Mouse (Mus musculus): Measurements from ENCODE around the gene Nfya. TPM values are rescaled to one million over a fixed set of nuclear protein-coding genes. Genes with fewer than 3 reads are reported as not detected.
A peak's percentile ranks its signal among the peaks of the same experiment; 100 is the strongest.

Nfya gene
- 31.7 and 39.2 TPM in 2 replicates for polyA plus RNA-seq (2012; rRNA removed)

DNA sequence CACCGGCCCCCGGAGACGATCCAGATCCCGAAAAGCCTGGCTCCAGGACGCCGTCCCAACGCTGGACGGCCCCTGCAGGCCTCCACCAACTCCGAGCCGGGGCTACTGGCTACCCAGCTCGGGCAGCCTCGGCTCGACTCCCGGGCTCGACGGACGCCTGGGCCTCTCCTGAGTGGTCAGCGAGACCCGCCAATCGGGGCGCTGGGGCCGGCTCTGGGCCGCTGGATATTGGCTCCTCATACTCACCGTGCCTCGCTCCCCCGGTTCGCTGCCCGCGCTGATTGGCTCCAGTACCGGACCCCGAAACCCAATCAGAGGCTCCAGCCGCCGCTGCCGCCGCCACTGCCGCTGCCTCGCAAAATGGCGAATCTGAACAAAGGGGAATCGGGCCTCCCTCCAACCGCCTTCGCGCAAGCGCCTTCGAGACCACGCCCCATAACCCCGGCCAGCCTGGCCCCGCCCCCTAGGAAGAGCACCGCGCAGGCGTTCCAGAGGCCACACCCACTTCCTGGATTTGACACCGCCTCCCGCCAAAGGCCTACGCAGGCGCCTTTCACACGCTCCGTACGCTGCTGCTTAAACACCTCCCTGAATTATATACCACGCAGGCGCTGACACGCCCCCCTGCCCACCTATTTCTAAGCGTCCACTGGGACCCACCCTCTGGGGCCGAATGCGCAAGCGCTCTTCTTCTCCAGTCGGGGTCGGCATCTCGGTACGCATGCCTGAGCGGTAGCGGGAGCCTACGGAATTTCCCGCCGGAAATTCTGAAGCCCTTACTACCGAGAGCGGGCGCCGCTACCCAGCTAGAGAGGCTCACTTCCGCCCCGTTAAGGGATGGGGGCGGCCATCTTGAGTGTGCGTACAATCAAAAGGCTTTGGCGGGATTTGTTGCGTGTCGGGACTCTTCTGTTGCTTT is at the start of gene Nfya, which contains the start of gene Oard1:
Gene Nfya, minus strand, starts transcription at position 527 of the 919 bp plus-strand sequence.
Gene Oard1, plus strand, starts transcription at position 635 of the 919 bp plus-strand sequence.
- DNase-seq (ENCODE audit: low spot score) = peak; percentile 99

DNA sequence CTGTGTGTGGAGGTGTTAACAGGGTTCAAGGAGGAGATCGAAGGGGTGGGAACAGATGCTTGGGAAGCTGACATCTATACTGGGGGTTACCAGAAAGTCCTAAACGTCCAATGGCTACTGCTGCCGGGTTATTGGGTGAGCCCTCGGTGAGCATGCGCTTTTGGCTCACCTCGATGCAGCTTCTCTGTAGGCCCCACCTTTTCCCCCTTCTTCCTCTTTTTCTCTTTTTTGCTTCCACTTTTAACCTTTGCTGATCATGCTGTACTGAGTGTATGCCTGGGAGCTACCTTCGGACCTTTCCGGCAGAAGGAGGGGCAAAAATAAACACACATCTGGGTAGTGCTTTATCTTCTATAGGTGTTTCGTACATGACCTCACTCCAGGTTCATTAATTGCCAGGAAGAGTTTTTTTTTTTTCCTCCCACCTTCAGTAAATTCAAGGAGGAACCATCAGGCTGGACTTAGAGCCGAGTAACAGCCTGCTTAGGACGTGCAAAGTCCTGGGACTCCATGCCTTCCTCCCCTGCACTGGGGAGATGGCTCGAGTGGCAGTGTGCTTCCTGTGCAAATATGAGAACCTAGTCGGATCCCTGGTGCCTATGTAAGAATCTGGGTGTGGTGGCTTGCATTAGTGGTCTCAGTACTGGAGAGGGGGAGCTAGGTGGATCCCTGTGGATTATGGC is 48.4 kb upstream of the Nfya start:
- DNase-seq (ENCODE audit: low spot score) = no peak

DNA sequence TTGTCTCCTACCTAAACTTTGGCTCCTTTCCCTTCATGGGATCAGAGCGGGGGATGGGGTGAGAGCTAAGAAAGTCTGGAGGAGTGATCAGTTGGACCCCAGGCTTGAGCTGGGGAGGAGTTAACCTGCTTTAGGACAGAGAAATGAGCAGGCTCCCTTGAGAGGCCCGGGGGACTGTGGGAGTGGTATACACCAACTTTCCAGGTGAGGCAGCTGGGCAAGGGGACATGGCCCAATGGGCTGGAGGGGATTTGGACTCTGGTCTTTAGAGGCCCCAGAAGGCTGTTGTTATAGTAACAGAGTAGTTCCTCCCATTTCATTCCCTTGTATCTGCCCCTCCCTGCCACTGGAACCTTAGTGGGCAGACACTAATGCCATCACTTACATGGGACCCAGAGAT is 46.2 kb upstream of the Nfya start:
- no peak for DNase-seq (ENCODE audit: low spot score)

DNA sequence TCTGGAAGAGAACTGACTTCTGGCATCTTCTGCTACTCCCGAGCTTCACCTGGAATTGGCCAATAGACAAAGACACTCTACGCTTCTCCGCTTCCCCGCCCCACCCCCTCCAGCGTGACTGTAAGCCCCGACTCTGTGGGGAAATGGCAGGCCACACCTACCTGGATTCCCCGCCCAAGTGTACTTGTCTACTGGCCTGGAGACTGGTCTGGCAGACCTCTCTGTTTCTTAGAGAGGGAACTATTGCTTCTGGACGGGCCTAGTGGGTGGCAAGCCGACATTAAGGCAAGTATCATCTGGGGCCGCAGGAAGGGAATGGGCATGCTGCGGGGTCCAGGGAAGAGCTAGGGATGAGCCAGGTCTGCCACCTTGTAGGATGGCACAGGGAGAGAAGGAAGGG is 45.0 kb upstream of the Nfya start, which contains the start of gene Unc5cl:
Gene Unc5cl, plus strand, starts transcription at position 214 of the 400 bp plus-strand sequence.
- no peak for DNase-seq (ENCODE audit: low spot score)

DNA sequence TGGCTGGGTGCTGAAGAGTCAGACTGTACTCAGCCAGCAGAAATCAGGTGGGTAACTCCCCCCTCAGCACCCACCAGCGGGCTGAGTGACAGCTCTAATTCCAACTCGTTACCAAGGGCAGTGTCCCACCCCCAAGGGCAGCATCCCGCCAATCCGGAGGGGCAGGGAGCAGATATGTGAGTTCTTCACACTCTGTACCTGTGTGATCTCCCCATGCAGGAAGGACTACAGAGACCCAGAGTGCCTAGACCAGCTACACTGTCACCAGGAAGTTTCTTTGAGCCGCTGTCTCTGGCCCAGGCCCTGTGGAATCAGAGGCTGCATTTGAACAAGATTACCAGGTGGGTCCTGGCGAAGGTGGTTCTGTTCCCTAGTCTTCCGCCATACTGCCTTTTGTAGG is 44.5 kb upstream of the Nfya start:
- no peak for DNase-seq (ENCODE audit: low spot score)

DNA sequence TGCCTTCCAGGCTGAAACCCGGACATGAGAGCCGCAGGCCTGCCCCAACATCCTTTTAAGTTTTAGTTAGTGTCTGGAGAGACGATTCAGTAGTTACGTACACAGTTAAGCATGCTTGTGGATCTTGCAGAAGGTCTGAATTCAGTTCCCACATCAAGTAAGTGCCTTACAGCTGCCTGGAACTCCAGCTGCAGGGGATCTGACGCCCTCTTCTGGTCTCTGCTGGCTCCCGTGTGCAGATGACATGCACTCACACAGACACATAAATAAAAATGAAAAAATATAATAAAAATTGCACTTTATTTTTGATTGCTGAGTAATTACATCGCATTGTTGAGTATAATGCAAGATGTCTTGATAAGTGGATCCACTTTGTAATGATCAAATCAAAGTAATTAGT is 43.8 kb upstream of the Nfya start:
- no peak for DNase-seq (ENCODE audit: low spot score)

DNA sequence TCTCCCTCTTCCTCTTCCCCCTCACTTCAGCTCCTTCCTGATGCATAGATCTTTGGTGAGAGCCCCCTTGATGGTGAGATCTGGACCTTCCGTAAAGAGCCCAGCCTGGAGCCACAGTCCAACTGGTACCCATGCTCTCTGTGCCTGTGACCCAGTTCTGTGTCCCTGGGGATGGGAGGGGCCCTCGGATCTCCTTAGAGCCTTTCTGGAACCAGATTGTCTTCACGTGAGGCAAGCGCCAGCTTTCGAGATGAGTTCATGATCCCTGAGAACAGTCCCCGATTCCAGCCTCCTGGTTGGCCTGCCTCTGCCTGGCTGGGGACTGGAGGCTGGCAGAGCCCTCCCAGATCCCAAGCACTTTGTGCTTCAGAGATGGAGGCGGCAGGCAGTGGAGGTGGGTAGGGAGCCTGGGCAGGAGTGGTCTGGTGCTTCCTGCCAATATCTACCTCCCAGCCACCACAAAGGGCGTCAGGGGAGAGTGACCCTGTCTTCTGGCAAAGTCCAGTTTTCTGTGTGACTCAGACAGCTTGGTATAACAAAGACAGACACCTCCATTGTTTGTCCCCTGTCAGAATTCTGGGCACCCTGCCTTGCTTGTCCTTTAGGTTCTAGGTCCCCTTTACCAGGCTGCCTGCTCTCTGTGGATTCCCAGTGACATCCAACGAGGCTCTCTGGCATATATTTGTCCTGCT is 42.2 kb upstream of the Nfya start:
- DNase-seq (ENCODE audit: low spot score) = no peak

DNA sequence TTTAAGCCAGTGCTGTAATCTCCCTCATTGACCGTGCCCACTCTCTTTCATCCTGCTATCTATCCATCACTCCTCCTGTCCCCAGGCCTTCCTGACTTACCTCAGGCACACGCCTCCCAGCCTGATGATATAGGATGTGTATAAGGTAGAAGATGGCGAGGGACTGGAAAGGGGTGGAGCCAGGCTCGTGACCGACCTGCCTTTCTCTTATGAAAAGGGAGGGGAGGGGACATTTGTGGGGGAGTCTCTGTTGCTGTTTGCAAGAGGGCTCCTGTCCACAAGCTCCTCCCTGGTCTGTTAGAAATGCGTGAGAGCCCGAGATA is 41.6 kb upstream of the Nfya start, which contains the start of gene Tspo2:
Gene Tspo2, minus strand, starts transcription at position 170 of the 323 bp plus-strand sequence.
- no peak for DNase-seq (ENCODE audit: low spot score)

DNA sequence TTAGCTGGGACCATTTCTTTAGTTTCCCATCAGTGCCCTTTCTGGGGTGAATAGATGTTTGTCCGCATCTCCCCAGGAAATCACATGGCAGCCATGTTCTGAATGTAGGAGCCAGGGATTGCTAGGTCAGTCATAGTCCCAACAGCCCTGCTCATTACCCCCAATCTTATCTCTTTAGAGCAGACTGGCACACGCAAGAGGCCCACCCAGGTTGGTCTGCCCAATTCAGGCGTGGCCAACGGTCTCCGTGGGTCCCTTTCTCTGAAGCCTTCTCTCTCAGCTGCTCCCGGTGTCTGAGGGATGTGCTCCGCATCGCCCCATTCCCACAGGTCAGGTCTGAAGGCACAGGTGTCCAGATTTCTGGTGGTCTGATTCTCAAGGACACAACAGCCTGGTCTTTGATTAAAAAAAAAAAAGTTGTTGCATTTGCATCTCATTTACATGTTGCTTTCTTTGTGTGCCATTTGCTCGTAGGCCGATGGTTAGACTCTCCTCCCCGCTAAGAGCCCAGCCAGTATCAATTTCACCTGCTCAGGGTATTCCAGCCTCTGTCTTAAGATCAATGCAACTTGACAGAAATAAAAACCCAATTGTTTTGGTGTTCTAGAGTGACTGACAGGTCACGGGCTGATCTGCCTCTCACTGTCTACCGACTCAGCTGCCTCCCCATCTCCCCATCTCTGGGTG is 41.1 kb upstream of the Nfya start:
- no peak for DNase-seq (ENCODE audit: low spot score)

DNA sequence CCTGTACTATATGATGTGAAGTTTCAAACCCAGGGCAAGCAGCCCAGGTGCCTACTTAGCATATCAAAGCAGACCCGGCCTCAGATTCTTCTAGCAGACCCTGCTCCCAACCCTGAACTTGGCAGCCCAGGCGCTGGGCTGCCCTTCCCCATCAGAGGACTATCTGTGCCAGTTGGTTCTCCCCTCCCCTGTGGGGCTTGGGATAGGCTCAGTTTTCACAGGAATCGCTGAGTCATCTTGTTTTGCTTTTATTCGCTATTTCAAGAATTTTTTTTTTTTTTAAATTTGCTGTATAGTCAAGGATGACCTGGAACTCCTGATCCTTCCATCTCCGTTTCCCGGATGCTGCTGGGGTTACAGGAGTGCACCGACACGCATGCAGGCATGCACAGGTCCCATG is 38.0 kb upstream of the Nfya start:
- no peak for DNase-seq (ENCODE audit: low spot score)

DNA sequence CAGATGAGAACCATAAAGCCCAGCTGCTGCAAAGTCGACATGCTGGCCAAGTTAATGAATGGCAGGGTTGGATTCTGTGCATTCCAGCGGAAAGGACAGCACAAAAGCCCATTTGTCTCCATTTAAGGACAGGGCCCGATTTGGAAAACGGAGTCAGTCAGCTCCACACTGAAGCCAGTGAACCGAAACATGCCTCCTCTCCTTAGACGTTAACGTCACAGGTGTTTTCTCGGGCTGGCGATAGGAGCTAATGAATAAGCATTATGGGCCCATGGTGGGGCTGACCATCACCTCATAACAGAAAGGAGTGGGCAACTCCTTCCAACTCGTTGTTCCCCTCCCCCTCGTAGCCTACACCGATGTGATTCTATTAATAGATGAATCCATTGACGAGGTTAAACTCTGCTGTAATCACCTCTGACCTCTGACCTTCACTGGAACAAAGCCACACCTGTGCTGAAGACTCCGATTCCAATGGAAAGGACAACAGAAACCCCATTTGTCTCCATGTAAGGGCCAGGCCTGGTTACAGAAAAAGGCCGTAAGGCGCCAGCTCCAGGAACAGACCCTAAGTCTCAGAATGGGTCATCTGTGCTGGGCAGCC is 33.9 kb upstream of the Nfya start:
- no peak for DNase-seq (ENCODE audit: low spot score)

DNA sequence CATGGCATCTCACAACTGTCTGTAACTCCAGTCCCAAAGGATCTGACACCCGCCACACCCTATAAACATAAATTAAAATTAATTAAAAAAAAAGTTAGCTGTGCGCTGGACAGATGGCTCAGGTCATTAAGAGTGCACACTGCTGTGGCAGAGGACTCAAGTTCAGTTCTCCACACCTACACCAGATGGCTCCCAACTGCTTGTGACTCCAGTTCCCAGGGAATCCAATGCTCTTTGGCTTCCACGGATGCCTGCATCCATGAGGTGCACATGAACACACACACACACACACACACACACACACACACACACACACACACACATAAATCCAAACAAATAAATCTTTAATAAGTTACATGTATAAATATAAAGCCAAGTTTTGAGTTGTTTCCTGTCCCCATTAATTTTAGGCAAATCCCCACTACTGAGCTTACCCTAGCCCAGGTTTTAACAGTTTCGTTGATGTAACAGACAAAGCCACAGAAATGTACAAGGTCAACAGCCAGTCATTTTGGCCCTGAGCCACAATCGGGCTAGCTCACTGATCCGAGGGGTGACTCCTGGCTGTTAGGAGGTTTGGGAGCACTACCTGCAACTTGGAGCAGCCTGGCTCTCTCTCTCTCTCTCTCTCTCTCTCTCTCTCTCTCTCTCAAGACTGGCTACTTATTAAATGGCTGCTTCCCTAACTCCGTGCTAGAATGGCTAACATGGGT is 33.2 kb upstream of the Nfya start:
- DNase-seq (ENCODE audit: low spot score) = no peak

DNA sequence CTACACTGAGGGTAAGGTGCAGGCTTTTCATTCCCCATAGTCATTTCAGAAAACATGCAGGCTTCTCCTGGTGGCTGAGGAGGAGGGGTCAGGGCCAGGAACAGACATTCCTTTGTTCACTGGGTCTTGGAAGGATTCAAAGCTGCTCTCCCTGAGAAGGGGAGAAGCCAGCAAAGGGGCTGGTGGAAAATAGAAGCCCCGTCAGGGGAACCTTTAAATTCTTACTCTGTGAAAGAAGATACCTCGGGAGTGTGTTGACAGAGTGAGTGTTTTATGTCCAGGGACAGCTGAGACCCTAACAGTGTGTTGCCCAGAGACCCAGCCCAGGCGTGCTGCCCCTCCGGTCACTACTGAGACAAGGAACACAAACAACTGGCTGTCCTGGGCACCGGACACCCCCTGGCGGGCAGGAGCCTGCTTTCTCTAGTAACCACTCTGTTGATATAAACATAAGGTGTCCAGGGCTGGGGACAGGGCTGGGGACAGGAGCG is 27.8 kb upstream of the Nfya start:
- DNase-seq (ENCODE audit: low spot score) = no peak

DNA sequence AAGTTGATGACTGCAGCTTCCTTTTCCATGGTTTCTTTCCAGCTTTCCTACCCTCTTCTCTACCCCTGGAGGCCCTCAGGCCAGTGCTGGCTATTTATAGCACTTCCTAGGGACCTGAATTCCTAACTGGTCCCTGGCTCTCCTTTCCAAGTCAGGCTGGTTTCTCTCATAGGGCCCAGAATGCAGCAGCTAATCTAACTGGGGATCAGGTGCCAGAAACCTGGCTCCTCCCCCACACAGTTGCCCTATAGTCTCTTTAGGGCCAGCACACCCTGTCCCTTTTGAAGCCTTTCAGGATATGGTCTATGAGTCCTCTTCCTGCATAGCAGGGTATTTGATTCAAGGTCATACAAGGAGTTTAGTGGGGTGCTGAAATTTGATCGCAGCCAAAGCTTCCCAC is 26.8 kb upstream of the Nfya start:
- DNase-seq (ENCODE audit: low spot score) = no peak

DNA sequence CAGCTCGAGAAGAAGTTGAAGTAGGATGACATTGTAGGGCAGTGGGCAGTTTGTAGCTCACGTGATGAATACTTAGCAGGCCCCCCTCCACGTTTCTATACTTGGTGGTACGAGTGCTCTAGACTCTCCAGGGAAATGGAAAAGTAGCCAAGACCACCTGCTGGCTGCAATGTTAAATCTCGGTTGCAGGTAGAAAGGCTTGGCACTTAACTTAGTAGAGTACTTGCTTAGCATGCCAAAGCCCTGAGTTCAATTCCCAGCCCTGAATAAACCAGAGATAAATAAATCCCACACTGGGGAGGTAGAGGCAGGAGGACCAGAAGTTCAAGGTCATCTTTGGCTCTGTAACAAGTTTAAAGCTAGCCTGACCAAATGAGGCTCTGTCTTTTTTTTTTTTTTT is 24.8 kb upstream of the Nfya start:
- no peak for DNase-seq (ENCODE audit: low spot score)

DNA sequence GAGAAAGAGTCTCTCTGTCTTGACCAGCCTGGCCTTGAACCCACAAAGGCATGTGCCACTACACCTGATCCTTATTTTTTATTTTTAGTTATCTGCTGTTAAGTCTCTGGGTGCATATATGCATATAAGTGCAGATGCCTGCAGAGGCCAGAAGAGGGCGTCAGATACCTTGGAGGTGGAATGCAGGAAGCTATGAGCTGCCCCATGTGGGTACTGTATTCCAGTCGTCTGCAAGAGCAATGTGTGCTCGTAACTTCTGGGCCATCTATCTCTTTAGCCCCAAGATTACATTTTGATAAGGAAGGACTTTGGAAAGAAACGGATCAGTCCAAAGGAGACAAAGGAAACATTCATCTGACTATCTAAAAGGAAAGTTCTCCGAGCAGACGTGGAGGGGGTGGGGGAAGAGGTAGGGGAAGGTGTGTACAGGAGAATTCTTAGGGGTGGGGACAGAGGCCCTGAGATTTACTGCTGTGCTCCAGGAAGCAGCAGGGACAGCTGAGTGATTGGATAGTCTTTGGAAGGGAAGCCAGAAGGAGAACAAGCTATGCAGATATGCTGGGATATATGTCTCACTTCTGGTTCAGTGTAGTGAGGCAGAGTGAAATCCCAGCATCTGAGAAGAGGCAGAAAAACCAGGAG is 24.1 kb upstream of the Nfya start:
- no peak for DNase-seq (ENCODE audit: low spot score)

DNA sequence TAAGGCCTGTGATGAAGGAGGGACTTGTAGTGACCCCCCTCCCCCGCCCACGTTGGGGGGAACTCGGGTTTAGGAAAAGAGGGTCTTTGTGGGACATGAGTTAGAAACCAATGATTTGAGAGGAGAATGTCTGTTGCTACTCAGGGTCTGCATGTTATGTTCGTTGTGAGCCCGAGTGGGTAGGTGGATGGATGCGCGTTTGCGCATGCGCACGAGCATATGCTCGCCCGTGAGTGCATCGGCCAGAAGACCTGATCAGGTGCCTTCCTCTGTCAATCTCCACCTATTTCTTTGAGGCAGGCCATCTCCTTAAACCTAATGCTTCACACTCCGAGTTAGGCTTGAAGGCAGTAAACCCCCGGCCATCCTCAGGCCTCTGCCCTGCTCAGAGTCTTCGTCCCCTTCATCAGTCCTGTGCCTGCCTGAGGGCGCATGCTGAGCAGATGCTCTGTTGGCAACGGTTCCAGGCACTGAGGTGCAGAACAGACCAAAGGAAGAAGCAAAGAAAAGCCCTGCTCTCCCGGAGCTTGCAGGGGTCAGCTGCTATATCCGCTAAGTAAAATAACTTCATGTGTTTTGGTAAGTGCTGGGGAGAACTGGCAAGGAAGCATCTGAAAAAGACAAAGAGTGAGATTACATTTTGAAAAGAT is 23.4 kb upstream of the Nfya start:
- DNase-seq (ENCODE audit: low spot score) = no peak

DNA sequence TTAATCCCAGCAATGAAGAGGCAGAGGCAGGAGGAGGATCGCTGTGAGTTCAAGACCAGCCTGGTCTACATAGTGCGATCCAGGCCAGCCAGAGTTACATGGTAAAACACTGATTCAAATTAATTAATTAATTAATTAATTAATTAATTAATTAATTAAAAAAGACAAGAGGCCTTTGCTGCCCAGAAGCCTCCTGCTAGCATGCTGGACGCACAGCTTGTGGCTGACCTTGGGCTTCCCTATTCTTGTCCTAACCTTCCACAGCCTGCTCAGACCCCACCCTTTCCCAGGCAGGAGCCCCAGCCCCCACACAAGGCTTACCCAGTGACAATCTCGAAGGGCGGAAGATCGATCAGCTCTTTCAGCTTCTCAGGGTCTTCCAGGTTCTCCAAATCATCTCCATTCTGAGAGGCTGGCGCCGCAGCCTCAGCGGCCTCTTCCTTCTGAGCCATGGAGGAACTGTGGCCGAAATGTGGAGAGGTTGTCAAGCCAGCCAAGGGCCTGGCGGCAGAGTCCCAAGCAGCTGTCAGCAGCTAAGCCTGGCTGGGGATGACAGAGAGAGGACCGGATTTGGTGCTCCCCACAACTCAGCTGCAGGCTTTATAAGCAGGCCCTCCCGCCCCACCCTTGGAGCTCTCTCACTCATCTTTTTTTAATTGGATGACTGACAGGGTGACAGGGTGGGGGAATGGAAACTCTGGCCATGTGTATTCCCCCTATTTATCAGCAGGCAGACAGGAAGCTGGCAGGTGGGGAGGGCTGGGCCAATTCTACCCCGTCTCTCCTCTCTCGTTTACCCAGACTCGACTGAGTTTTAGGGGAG is 22.7 kb upstream of the Nfya start, which contains the start of gene Apobec2:
Gene Apobec2, minus strand, starts transcription at position 773 of the 823 bp plus-strand sequence.
- no peak for DNase-seq (ENCODE audit: low spot score)

DNA sequence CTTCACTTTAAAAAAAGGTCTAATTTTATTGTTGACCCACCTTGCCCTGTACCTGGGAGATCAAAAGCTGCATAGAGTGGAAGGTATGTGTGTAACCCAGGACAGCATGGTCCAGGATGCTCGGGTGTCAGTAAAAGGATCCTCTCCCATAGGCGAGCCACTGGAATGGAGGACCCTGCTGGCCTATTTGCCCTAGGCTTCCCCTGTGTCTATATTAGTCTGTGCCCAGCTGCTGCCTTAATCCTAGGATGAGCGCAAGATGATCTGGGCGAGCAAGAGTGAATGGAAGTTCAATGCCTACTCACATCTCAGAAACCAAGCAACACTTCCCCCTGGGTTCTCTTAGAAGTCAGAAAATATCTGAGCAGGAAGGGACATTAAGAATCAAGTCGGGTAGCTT is 21.3 kb upstream of the Nfya start:
- DNase-seq (ENCODE audit: low spot score) = no peak

Data from urinary bladder, adult 2 months (tissue).